Mouse (Mus musculus): ENCODE data around the gene Sptbn4. TPM values are rescaled to one million over a fixed set of nuclear protein-coding genes. Genes with fewer than 3 reads are reported as not detected.
A peak's percentile ranks its signal among the peaks of the same experiment; 100 is the strongest.

Gene Sptbn4
- total RNA-seq, 2 experiments from 2014 or later, result 0.03 TPM; not detected in 1

DNA sequence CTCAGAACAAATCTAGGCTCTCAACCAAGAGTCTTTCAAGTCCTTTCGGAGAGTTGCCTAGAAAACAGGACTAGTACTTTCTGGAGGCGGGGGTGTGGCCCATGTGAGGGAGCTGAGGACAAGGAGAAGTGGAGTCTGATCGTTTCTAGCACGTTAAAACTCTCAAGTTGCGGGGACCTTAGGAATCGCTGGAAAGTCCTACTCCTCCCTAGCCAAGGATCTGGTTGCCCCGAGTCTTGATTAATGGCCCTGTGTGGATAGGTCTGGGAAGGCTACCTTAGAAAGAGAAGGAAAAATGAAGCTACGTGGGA is 116.0 kb downstream of the Sptbn4 start:
- DNase-seq, result peak in 1 of 2 experiments; percentile 41
- intact Hi-C loops (cut with DNase I), result loop anchor here (10.0 kb wide), 1 partner anchor 353 kb away; the partner anchor contains the start of gene Zfp607b

DNA sequence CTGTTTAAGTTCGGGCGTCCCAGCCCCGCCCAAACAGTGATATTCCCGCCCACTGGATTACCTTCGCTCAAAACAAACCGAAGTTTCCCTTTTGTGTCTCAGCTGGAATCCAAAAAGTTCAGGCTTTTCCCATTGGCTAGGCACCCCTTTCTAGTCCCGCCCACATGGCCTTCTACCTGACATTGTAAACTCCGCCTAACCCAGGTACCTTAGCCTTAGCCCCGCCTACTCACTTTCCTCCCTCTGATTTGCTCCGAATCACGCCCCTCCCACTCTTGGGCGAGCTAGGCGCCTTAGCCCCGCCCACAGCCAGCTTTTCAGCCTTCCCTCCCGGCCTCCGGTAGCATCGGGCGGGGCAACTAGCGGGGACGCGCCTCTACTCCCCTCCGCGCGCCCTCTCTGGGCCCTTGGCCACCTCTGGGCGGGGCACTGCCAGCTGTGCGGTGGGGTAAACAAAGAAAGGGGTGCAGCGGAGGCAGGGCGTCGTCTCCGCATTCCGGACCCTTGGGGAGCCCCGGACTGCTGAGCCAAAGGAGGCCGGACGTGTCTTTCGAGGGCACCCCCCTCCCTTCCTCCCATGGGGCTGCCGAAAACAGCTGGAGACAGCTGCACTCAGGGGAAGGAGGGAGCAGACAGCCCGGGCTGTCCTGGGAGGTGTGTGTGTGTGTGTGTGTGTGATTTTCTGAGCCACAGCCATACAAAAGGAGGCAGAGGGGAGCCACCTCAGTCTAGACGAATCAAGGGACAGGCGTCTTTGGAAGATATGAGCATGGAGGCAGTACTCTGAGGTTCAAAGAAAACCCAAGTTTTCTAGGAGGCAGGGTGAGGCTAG is 116.6 kb downstream of the Sptbn4 start:
- peak; percentile 91 to 94 for DNase-seq
- intact Hi-C loops (cut with DNase I), result loop anchor here (10.0 kb wide), 1 partner anchor 354 kb away; the partner anchor contains the start of gene Zfp607b

DNA sequence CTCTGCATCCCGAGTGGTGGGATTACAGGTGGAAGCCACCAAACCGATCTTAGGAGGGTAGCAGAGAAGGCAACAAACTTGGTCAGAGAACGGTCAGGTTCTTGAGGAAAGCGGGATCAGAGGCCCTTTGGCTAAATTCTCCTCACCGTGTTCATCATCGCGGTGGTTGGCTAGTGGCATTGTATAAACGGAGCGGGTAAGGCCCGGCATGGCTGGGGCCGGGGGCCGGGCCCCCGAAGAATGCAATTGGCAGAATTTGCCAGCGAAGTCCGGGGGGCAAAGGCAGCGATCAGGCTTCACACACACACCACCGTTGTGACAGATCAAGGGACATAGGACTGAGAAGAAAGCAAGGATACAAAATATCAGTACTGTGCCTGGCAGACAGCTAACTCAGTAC is 117.5 kb downstream of the Sptbn4 start:
- no peak for DNase-seq
- intact Hi-C loops (cut with DNase I), result loop anchor here (1.0 to 10.0 kb wide), 2 partner anchors 28 to 355 kb away; partner anchors contain the start of gene Zfp607b

DNA sequence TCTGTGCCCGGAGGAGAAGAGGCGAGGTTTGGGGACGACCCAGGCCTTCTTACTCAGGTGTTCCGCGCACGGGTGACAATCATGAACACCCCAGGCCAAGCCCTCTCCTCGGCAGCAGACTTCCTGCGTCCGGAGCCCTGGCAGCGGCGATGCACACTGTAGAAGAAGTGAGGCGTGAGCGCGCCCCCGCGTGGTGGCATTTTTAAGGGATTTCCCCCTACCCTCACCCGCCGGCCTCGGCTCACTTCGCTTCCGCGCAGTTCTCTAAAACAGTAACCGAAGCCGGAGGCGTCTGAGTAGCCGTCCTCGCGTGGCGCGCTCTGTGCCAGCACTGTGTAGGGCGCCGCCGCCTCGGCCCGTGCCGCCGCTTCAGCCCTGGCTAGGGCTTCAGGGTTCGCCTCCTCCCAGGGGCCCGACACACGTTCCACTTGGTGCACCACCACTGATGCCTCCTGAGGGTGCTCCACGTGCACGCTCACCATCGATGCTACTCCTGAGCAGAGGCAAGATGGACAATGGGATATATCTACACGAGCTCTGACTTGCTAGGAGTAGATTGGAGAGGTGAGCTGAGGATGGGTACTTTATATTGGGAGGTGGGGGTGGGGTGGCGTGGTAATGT is 118.0 kb downstream of the Sptbn4 start:
- intact Hi-C loops (cut with DNase I), result loop anchor here (1.0 kb wide), 1 partner anchor 27 kb away; no protein-coding TSS in a partner anchor
- DNase-seq, result peak; percentile 82 to 89

DNA sequence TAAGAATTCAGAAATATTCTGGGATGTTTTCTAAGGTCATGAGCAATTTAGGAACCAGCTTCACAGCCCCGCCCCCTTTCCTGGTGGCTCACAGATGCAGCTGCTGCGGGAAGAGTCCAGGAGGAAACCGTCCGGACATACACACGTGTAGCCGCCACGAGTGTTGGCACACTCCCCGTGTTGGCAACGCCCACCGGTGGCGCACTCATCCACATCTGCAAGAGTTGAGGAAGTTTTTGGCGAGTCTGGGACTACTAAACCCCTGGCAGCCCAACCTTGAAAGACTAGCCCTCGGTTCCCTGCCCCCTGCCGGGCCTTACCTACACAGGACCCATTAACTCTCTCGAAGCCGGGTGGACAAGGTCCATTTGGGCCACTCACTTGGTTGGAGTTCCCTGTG is 118.8 kb downstream of the Sptbn4 start:
- intact Hi-C loops (cut with DNase I), result loop anchor here (1.0 kb wide), 1 partner anchor 26 kb away; no protein-coding TSS in a partner anchor
- DNase-seq, result peak; percentile 79 to 80

DNA sequence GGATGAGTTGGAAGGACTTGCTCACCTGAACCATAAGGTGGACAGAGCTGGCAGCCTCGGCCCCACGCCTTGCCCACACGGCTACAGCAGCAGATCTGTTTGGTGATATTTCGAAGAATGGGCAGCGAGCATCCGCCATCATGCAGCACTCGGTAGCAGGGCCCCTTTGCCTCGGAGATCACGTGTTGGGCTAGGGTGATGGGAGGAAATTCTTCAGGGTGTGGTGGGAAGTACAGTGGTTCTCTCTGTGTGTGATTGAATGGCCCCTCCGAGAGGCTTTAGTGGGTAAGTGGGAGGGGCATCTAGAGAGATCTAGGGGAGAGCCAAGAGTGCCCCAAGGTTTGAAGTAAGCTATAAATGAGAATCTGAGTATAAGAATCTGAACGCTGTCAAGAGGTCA is 119.3 kb downstream of the Sptbn4 start:
- intact Hi-C loops (cut with DNase I), result no loop called here
- no peak for DNase-seq

DNA sequence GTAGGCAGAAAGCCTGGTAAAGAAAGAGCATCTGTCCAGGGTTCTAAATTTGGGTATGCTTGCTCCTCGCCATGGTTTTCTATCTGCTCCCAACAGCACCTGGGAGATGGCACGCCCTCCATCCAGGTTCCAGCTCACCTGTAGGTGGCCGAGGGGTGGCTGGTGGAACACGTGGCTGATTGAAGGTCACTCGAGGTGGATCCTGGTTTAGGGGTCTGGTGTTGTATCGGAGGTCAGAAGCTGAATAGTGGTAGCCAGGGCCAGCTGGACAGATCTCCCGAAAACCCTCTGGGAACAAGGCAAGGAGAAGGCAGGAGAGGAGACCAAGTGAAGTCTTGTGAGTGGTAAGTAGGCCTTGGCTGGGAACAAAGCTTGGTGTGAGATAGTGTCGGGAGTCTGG is 120.0 kb downstream of the Sptbn4 start:
- no peak for DNase-seq
- intact Hi-C loops (cut with DNase I), result no loop called here

DNA sequence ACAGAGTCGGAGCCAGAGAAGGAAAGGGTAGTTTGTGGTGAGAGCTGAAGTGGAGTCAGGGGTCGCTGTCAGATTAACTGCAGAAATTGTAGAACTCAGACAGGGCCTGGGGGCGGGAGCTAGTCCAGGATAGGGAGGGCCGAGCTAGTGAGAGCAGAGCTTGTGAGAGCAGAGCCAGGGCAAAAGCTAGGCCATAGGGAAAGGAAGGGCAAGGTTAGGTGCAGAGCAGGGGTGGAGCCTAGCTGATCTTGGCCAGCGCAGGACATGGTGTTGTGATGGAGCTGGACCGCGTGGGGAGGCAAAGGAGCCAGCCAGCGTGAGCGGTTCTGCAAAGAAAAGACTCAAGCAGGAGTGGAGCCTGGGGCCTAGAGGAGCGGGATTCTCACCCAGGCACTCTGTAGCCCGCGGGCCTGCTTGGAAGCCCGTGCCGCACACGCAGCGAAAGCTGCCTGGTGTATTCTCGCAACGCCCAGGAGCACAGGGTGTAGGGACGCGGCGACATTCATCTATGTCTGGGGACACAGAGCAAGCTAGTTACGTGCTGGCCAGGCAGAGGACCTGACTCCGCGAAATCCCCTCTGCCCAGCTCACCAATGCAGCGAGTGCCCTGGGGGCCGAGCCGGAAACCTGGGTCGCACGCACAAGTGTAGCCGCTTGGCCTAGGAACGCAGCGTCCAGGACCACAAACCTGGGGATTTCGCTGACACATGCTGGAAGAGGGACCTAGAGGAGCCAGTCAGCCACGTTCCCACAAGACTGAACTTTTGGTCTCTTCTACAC is 121.2 kb downstream of the Sptbn4 start:
- intact Hi-C loops (cut with DNase I), result no loop called here
- DNase-seq, result peak; percentile 47 to 51

DNA sequence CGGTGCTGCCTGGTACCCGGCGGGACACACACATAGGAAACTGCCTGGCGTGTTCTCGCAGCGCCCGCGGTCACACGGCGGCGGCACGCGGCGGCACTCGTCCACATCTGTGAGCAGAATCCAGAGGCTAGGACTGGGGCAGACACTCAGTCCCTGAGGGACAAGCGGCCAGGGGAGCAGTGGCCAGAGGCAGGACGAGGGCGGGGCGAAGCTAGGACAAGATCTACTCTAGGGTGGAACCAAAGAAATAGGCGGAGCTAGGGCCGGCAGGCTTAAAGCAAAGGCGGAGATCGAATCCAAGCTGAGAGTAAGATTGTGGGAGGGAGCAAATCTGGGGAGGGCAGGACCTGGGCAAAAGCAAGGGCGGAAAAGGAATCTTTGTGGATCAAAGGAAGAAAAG is 121.8 kb downstream of the Sptbn4 start:
- intact Hi-C loops (cut with DNase I), result no loop called here
- peak; percentile 70 to 84 for DNase-seq

DNA sequence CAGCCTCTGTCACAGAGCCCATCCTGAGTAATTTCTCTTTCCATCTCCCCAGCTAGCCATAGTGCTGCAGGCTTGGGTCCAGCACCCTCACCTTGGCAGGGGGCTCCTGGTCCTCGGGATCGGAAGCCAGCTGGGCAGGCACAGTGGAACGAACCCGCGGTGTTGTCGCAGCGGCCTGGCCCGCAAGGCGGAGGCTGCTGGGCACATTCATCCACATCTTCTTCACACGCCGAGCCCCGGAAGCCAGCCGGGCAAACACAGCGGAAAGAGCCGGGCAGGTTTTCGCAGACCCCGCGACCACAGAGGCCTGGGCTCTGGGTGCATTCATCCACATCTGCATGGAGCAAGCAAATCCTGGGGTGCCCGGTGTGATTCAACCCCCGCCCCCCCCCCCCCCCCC is 122.6 kb downstream of the Sptbn4 start:
- DNase-seq, result no peak
- intact Hi-C loops (cut with DNase I), result no loop called here

DNA sequence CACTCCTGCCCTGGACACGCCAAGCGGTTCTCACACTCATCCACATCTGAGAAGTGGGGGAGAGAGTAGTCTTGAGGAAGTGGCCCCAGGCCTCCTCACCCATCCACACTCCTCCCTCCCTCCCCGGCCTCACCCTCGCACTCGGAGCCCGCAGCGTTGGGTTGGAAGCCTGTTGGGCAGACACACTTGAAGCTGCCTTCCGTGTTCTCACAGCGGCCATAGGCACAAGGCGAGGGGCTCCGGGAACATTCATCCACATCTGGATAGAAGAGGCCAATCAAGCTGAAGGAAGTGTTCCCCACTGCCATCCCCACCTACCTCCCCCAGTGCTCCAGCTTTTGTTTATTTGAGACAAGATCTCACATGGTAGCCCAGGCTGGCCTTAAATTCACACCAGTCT is 123.3 kb downstream of the Sptbn4 start:
- intact Hi-C loops (cut with DNase I), result no loop called here
- no peak for DNase-seq

DNA sequence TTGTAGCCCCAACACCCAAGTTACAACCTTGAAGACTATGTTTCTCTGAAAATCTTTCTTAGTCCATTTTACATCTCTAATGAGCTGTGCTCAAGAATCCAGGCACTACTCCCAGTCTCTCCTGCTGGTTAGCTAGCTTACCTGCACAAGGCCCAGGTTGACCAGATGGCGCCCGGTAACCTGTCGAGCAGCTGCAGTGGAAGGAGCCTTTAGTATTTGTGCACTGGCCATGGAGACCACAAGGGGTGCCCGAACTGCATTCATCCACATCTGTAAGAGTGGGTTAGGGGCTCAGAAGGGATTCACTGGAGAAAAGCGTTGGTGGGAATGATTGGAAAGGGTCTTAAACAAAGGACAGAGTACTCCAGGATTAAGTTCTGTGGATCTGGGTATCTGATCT is 124.5 kb downstream of the Sptbn4 start:
- intact Hi-C loops (cut with DNase I), result no loop called here
- no peak for DNase-seq

DNA sequence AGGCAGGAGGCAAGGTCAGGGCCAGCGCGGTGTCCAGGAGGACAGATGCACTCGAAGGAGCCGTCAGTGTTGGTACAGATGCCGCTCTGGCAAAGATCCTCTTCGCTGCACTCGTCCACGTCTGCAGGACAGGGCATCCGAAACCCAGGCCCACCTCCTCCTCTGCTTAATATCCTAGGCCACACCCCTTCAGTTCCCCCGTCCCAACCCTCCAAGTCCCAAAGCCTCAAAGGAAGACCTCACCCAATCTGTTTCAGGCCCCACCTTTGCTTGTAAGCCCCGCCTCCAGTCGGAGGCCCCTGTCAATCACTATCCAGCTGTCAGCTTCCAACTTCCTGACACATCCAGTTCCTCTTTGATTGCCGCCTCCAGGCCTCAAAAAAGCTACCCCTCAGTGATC is 125.2 kb downstream of the Sptbn4 start:
- intact Hi-C loops (cut with DNase I), result no loop called here

DNA sequence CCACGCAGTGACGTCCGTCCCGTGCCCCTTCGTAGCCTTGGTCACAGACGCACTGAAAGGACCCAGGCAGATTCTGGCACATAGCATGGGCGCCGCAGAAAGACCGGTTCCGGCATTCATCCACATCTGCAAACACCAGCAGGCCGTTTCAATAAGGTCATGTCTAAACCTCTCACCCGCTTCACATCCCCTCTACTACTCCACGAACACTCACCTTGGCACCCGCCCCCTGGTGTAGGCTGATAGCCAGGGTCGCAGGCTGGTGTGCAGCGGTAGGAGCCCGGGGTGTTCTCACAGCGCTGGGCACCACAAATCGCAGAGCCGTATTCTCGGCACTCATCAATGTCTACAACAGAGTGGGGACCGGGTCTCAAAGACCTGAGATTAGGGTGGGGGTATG is 128.1 kb downstream of the Sptbn4 start:
- no peak for DNase-seq
- intact Hi-C loops (cut with DNase I), result no loop called here

More for the DNA sequence above, 125.2 kb downstream of the Sptbn4 start:
- no peak for DNase-seq

DNA sequence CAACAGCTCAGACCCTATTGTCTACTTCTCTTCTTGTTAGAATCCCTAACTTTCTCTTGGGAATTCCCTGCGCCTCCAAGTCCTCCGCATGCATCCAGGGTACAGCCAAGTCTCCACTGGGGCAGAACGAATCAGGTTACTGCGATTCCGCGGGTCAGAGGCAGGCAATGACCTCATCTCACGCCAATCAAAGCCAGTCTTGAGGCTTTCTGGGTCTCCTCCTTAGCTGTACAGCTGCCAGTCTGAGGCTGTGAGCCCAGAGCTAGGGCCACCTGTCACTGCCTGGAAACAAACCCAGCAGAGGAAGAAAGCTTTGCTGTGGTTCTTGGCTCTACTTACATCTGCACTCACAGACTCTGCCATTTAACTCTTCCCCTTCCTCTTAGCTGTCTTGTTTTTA is 131.5 kb downstream of the Sptbn4 start:
- DNase-seq, result peak; percentile 67 to 83
- intact Hi-C loops (cut with DNase I), result no loop called here

DNA sequence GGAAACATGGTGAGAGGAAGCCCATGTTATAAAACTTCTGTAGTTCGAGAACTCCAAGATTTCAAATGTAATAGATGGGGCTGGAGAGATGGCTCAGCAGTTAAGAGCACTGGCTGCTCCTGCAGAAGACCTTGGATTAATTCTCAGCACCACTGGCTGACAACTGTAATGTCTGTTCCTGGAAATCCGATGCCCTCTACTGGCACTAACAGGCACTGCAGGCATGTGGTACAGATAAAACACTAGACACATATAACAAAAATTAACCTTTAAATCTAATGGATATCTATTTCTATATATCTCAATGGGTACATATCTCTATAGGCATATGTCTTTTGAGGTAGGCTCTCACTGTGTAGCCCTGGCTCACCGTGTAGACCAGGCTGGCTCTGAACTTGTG is 133.1 kb downstream of the Sptbn4 start:
- intact Hi-C loops (cut with DNase I), result no loop called here
- DNase-seq, result no peak

DNA sequence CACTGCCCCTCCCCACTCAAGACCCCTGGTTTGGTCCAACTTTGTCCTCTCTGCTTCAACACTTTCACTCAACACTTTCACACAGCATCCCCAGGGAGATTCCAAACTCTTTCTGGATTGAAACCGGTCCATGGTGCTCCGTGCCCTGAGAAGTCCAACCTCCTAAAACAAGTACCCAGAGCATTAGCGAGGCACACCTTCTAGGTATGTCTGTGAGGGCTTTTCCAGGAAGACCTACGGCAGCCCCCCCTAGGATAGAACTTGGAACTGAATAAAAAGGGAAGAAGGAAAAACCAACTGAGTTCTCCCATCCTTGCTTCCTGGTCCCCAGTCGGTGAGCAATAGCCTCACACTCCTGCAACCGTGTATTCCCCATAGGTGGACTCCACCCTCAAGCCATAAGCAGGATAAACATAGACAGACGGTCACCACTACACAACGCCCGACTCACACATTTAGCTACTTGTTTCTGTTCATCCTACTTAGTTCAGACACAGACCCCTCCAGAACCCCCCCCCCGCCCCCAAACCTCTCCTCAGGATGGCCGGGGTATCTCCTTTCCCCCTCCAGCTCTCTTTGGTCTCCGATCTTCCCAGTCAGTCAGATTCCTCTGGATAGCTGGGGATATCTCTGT is 135.7 kb downstream of the Sptbn4 start:
- DNase-seq, result no peak

DNA sequence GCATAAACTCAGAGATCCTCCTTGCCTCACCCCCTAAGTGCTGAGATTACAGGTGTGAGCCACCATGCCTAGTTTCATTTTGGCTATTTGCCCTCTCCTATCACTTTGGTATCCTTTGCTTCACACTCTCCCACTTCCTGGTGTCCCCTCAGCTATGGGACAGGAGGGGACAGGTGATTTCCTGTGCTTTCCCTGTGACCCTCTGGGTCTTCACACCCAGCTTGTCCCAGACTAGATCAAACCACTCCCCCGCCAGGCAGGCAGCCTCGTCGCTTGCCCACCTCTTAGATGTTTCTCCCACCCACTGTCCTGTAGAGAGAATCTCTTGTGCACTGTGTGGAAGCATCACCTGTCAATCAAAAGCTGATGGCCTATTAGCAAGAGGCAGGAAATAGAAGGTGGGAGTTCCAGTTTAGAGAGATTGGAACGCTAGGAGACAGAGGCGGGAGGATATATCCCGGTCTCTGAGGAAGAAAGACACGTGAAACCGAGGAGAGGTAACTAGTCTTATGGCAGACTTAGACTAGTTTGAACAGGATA is 136.4 kb downstream of the Sptbn4 start:
- intact Hi-C loops (cut with DNase I), result no loop called here

More for the DNA sequence above, 135.7 kb downstream of the Sptbn4 start:
- intact Hi-C loops (cut with DNase I), result no loop called here

DNA sequence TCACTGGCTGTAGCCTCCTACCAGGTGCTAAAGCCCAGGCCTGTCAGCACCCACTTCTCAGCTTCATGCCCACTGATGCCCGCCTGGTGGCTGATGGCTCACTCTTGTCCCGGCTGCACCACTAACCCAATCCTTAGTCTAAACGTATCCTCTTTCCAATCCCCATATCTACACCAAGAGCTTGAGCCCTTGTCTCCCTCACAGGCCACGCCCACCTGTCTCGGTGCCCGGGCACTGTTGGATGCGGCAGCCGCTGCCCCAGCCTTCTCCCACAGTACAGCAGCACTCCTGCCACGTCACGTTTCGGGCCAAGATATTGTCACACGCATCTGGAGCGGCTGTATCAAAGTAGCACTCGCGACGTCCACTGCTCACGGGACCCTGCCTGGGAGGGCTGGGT is 137.2 kb downstream of the Sptbn4 start:
- DNase-seq, result no peak
- intact Hi-C loops (cut with DNase I), result no loop called here

More for the DNA sequence above, 136.4 kb downstream of the Sptbn4 start:
- no peak for DNase-seq

DNA sequence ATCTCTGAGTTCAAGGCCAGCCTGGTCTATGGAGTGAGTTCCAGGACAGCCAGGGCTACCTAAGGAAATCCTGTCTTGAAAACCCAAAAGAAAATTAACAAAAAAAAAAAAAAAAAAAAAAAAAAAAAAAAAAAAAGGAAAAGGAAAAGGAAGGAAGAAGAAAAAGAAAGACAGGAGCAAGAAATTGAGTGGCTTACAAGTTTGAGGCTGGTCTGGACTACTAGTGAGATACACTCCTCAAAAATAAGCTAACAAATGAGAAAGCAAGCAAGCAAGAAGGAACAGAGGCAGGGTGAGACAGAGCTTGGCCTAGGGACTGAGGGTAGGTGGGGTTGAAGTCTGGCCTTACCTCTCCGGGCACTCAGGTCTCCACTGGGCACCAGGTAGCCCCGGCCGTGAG is 137.7 kb downstream of the Sptbn4 start:
- no peak for DNase-seq
- intact Hi-C loops (cut with DNase I), result no loop called here

Measured in gastrocnemius, postnatal 36 days (tissue).